Mouse (Mus musculus): ENCODE results near the gene Vil1.

The Vil1 gene

GRCm38 (mm10) chr1:74408589-74409504 lies at the start of gene Vil1:
TSS of gene Vil1 (plus strand) at chr1:74409376.
- DNase-seq (ENCODE audit: low read depth), result no peak

GRCm38 (mm10) chr1:74359952-74360517 lies 49.1 kb upstream of the Vil1 start:
- DNase-seq (ENCODE audit: low read depth), result no peak

GRCm38 (mm10) chr1:74361812-74362211 lies 47.4 kb upstream of the Vil1 start, which contains the start of gene Catip:
TSS of gene Catip (plus strand) at chr1:74362108.
- peak; percentile 59 for DNase-seq (ENCODE audit: low read depth)

GRCm38 (mm10) chr1:74362325-74363229 lies 46.6 kb upstream of the Vil1 start:
- no peak for DNase-seq (ENCODE audit: low read depth)

GRCm38 (mm10) chr1:74363437-74363836 lies 45.7 kb upstream of the Vil1 start:
- no peak for DNase-seq (ENCODE audit: low read depth)

- DNase-seq (ENCODE audit: low read depth), result no peak
These were observed 44.9 kb upstream of the Vil1 start for GRCm38 (mm10) chr1:74364270-74364669.

- peak; percentile 40 for DNase-seq (ENCODE audit: low read depth)
These were observed 41.1 kb upstream of the Vil1 start for GRCm38 (mm10) chr1:74367886-74368645.

GRCm38 (mm10) chr1:74370040-74370439 lies 39.1 kb upstream of the Vil1 start:
- DNase-seq (ENCODE audit: low read depth), result no peak

GRCm38 (mm10) chr1:74373372-74373771 lies 35.8 kb upstream of the Vil1 start:
- no peak for DNase-seq (ENCODE audit: low read depth)

GRCm38 (mm10) chr1:74374980-74375379 lies 34.2 kb upstream of the Vil1 start, which contains the start of gene Slc11a1:
TSS of gene Slc11a1 (plus strand) at chr1:74375195.
- DNase-seq (ENCODE audit: low read depth), result no peak

GRCm38 (mm10) chr1:74375561-74375960 lies 33.6 kb upstream of the Vil1 start:
- no peak for DNase-seq (ENCODE audit: low read depth)

- DNase-seq (ENCODE audit: low read depth), result no peak
These were observed 32.8 kb upstream of the Vil1 start for GRCm38 (mm10) chr1:74376396-74376795.

GRCm38 (mm10) chr1:74379058-74379504 lies 30.1 kb upstream of the Vil1 start:
- DNase-seq (ENCODE audit: low read depth), result no peak

- no peak for DNase-seq (ENCODE audit: low read depth)
These were observed 28.7 kb upstream of the Vil1 start for GRCm38 (mm10) chr1:74380484-74380883.

- no peak for DNase-seq (ENCODE audit: low read depth)
These were observed 27.6 kb upstream of the Vil1 start for GRCm38 (mm10) chr1:74381588-74382021.

- DNase-seq (ENCODE audit: low read depth), result no peak
These were observed 25.8 kb upstream of the Vil1 start for GRCm38 (mm10) chr1:74383385-74383784.

GRCm38 (mm10) chr1:74384525-74384924 lies 24.7 kb upstream of the Vil1 start:
- DNase-seq (ENCODE audit: low read depth), result no peak

- DNase-seq (ENCODE audit: low read depth), result no peak
These were observed 24.1 kb upstream of the Vil1 start for GRCm38 (mm10) chr1:74385064-74385463.

- no peak for DNase-seq (ENCODE audit: low read depth)
These were observed 23.6 kb upstream of the Vil1 start for GRCm38 (mm10) chr1:74385531-74385930.

GRCm38 (mm10) chr1:74386363-74386713 lies 22.8 kb upstream of the Vil1 start:
- DNase-seq (ENCODE audit: low read depth), result no peak

GRCm38 (mm10) chr1:74386714-74387385 lies 22.3 kb upstream of the Vil1 start:
- DNase-seq (ENCODE audit: low read depth), result peak; percentile 91

All from c-Kit-positive CD71-positive TER-119-negative erythroid progenitor cells, embryonic 14.5 days (primary cell).